Mouse (Mus musculus) right cerebral cortex, postnatal 10 days (tissue): ENCODE measurements around the gene Rad9a.
A peak's percentile ranks its signal among the peaks of the same experiment; 100 is the strongest.
"Not testable (repeated sequence)": the region's sequence is repeated elsewhere in the genome, so short reads cannot be mapped to it uniquely, and the experiment has no call there.

ENCODE experiments used
- DNase-seq, 2 experiments: peaks; one replicate each; pipeline ENCODE4 v3.0.0; 2021; ENCODE audit warnings: low spot score in 2 of 2

Gene Rad9a

DNA sequence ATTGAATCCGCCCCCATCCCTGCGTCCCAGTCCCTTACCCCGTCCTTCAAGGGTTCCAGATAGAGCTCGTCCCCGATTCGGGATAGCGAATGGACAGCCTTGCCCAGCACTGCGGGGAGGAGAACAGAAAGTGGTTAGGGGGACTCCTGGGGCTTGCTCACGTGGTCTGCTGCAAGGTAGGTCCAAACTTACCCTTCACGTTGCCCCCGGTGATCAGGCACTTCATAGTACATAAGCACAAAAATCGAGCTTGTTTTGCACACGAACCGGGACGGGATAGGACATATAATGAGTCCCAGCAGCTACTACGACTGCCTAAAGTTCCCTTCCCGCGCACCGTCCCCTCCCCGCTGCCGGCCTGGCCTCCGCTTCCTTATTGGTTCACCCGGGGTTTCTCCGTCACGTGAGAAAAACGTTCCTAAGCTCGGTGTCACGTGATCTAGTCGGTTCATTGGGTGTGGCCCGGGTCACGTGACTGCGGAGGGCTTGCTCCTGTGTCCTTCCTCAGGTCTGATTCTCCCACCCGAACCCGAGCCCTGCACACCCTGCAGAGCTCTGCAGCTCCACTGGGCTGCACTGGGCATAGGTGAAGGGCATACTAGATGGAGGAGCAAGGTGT is at the start of gene Rad9a:
Gene Rad9a (minus strand): TSS at position 372 of the 619 bp plus-strand sequence.
- peak; percentile 98 to 99 for DNase-seq

DNA sequence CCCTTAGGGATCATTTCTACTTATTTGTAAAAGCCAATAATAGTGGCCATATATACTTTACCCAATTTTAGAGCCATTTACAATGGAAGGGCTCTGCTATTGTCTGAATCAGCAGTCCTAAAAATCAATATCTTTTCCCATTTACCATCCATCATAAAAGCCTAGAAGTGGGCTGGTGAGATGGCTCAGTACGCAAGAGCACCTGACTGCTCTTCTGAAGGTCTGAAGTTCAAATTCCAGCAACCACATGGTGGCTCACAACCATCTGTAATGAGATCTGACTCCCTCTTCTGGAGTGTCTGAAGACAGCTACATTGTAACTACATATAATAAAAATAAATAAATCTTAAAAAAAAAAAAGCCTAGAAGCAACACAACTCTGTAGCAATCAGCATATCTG is 47.2 kb upstream of the Rad9a start:
- DNase-seq: not testable (repeated sequence)

DNA sequence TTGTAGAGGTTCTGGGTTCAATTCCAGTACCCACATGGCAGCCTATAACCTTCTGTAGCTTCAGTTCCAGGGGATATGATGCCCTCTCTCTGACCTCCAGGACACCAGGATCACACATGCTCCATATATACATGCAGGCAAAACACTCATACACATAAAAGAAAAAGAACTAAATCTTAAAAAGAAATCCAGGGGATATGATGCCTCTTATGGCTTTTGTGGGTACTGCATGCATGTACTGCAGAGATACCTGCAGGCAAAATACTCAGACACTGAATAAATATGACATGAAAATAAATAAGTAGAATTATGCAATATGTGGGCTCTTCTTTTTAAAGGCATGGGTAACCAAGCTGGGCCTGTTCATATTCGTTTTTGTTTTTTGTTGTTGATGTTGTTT is 45.5 kb upstream of the Rad9a start:
- no peak for DNase-seq

DNA sequence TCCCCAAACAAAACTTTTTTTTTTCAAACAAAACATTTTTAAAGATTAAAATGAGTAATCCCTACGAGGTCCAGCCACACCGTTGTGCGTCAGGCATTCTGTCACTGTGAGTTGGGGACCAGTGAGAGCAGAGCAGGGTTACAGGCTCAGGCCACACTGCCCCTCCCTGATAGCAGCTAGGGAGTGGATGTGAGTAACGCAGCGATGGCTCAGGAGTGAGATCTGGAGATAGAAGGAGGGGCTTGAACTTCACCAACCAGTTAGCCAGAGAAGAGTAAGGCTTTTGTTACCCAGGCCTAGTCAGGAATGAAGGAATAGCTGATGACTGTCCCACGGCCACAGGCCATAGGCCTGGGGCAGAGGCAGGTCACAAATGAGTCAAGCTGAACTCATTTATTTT is 43.3 kb upstream of the Rad9a start:
- no peak for DNase-seq

DNA sequence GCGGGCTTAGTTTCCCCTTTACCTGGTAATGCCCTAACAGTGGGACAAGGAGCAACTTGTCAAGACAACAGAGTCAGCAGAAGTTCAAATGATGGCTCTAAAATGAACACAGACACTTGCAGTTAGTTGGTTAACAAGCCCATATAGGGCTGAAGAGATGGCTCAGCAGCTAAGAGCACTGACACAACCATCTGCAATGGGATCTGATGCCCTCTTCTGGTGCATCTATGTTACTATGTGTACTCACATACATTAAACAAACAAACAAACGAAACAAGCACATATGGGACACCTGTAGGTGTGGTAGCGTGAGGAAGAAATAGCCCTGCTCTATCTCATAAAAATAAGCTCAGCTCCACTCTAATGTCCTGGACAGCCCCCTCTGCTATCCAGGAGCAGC is 41.0 kb upstream of the Rad9a start:
- no peak for DNase-seq

DNA sequence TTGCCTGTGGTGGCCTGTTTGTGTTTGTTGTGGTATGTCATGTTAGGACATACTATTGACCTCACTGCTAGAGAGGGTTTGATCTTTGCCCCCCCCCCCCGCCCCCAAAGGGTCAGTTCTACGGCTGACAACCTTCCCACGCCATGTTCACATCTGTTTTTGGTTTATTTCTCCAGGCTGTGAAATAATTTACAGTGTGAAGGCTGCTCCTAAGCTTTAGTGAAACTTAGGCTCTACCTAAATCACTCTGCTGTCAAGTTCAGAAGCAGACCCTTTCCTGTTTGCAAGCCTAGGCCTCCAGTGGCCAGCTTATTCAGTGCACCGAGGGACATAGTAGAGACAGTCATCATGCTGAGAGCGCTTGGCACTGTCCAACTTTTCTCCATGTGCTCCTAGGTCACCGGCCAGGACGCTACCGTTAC is 38.8 kb upstream of the Rad9a start:
- DNase-seq: no peak

DNA sequence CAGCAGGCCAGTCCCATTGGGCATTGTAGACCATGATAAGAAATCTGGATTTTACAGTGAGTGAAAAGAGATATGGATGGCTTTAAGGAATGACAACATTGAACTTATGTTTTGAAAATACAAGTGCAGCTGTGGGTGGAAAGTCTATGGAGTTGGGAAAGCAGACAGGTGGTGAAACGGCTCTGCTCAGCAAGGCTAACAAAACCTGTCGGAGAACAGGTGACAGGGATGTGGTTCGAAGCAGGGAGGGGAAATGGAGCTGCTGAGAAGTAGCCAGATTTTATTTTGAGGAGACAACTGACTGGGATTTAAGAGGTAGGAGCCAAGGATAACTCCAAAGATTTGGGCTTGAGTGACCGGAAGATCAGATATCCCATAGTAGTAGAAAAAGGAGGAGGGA is 33.1 kb upstream of the Rad9a start:
- no peak for DNase-seq

DNA sequence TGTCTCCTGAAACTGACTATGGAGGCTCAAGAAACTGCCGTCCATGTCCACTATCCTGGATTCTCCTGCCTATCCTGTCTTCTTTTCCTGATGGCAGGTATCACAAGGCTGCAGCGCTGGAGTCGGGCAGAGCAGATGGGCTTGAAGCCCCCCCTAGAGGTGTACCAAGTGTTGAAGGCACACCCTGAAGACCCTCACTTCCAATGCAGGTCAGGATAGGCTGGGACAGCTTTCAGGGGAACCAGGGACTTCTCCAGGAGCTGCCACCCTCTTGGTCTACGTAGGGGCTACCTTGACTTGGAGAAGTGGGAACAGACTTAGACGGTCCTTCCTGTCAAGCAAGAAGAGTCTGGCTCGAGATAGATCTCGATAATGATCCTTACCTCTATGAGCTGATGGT is 31.2 kb upstream of the Rad9a start:
- no peak for DNase-seq

DNA sequence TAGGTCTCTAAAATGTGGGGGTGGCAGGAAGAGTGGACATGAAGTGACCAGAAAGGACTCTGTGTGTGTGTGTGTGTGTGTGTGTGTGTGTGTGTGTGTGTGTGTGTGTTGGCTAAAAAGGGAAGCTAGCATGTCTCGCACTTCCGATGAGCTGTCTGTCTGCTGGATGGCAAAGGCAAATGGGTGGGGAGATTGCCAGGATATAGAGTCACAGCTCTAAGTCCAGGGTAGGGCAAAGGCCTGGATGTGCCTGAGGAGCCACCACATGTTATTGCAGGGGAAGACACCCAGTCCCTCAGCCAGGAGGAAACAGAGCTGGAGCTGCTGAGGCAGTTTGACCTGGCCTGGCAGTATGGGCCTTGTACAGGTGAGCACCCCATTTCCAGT is 30.7 kb upstream of the Rad9a start:
- peak in 1 of 2 experiments; percentile 72 for DNase-seq

DNA sequence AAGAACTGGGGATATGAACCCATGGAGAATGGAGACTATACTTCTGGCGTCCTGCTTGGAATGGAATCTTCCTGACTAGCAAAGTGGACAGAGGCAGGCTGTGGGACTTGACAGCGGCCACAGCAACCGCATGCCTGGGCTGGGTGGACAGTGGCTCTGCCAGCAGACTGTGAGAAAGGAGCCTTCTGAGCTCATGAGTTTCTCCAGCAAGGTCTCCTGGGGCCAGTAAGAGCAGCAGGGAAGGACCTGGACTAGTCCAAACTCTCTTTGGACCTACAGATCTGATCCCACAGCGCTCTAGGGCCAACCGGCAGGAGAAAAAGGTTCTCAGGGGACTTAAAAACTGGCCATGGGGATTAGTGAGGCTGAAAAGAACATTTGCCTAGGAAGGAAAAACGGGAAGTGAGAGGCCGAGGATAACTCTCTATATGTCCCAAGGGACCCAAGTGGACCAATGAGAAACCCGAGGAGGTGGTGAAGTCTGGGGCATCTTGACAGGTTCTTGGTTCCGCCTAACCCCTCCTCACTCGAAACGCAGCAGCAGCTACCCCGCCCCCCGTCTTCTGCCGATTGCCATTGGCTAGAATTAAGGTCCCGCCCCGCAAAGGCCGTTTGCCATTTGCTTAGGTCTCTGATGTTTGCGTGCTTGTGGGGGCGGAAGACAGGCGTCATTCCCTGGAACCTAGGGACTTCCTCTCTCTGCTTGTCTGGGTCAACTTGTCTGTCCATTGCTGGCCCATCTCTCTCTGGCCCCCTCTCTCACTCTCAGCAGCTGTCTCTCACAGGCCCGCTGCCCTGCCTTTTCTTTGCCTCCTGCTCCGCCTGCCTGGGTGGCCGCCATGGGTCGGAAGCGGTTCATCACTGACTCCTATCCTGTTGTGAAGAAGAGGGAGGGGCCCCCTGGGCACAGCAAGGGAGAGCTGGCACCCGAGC is 30.1 kb upstream of the Rad9a start, which contains the start of gene Pold4:
Gene Pold4 (plus strand): TSS at position 647 of the 933 bp plus-strand sequence.
- DNase-seq: peak; percentile 98 to 99

DNA sequence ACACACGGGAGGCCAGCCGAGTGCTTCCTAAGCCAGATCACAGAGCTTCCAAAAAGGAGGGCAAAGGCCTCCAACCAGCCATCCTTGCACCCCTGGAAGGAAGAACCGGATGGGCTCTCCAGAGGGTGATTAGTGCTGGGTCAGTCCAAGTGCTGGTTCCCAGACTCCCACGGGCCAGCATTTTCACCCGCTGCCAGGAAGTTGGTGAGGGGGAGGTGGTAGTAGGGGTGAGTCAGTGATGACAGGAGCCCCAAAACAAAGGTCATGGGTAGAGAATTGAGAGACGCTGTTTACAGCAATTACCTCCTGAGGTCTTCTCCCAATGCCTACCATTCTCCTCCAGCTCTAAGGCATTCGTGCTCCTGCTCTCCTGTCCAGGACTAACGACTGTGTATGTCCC is 29.0 kb upstream of the Rad9a start:
- no peak for DNase-seq

DNA sequence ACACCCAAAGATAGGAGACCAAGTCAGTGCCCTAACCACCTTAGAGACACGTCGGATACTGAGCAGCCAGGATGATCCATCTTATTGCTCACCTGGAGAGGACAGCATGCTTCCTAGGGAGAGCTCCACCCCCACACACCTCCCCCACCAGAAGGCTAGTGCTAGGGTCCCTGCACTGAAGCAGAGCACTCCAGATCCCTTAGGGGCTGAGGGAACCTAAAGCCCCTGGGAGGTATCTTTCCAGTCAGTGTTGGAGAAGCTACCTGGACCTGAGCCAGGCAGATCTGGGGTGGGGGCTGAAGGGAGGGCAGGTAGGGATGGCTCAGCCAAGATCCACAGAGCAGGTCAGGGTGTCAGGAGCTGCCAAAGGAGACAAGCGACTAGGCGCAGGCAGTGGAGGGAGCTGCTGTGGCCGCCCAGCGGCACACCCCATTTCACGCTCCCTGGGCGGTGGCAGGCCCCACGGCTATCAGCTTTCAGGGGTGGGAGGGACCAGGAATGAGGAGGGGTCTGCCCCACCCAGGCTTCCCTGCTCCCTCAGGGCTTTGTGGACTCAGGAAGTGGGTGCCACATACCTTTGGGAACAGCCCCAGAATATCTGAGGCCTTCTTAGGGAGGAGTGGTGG is 28.1 kb upstream of the Rad9a start:
- peak in 1 of 2 experiments; percentile 31 for DNase-seq

DNA sequence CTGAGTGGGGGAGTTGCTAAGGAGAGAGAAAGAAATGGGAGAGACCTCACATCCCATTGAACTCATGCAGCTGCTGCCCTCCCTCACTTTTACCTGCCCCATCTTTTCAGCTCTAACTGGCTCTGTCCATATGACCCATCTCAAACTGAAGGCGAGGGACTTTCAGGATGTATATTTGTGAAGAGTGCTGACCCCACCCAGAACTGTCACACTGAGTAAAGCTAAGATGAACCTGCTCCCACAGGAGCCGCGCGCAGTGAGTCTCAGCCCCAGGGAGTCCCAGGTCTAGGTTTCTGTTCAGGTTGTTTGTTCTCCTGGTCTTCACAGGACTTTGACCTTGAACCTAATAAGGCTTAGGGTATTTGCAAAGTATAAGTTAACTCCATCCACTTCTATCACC is 27.4 kb upstream of the Rad9a start:
- DNase-seq: no peak

DNA sequence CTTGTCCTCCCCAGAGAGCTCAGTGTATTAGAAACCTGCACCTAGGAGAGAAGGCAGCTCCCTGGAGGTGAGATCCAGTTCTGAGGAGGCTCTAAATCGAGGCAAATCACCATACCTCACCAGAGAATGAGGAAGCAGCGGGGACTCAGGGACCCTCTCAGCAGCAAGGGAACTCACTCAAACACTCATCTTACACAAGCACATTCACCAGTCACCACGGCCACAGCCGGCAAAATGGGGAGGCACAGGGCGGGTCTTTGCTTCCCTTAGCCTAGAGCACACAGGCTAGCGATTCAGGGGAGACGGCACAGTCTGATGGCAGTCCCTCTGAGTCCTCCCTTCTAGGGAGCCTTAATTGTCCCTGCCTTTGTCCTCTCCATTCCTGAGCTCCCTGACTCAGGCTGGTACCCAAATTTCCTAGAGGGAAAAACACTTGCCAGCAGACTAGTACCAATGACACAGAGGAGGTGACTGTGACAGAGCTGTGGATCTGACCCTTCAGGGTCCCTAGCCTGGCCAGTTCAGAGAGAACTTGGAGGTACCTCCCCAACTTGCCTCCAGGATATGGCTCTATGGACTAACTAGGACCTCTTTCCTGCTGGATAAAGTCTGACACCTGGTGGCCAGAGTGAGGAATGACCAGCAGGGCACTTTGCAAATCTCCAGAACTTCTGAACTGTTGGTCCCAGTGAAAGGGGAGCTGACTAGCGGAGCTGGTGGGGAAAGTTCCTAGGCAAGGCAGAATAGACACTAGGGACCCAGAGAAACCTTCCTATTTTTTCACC is 26.6 kb upstream of the Rad9a start:
- DNase-seq: peak; percentile 78 to 86

DNA sequence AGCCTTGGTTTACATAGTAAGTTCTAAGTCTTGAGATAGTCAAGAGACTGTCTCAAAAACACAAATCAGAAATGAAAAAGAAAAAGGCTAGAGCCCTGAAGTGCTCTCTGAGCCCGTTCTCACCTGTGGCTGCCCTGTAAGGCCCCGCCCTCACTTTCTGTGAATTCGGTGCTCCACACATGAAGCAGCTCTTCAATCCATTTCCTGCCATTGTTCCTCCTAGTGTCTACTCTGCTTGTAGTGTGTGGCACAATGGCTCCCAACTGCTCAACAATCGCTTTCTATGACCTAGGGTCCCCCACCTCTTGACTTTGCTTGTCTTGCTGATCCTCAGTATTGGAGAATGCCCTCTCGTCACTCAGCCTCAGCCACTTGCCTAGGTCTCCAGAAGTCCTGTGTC is 26.0 kb upstream of the Rad9a start:
- no peak for DNase-seq

DNA sequence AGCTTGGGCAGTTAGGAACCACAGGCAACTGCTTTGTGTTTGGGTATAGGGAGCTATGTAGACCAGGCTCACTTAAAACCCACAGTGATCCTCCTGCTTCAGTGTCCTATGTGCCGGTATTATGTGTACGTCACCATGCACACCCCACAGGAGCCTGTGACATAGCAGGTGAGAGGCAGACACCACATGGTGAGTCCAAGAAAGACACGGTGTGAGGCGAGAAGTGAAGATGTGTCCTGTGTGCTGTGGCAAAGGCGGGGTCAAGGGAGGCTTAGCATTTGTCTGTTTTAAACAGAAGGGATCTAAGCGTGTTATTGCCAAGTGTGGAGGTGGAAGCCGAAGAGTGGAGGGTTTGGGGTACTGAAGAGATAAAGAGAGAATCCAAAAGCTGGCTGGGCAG is 25.3 kb upstream of the Rad9a start:
- no peak for DNase-seq

DNA sequence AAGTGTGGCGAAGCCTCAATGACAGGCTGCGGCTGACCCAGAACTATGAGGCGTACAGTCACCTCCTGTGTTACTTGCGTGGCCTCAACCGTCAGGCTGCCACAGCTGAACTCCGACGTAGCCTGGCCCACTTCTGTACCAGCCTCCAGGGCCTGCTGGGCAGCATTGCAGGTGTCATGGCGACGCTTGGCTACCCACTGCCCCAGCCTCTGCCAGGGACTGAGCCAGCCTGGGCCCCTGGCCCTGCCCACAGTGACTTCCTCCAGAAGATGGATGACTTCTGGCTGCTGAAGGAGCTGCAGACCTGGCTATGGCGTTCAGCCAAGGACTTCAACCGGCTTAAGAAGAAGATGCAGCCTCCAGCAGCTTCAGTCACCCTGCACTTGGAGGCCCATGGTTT is 20.7 kb upstream of the Rad9a start:
- peak in 1 of 2 experiments; percentile 40 for DNase-seq

DNA sequence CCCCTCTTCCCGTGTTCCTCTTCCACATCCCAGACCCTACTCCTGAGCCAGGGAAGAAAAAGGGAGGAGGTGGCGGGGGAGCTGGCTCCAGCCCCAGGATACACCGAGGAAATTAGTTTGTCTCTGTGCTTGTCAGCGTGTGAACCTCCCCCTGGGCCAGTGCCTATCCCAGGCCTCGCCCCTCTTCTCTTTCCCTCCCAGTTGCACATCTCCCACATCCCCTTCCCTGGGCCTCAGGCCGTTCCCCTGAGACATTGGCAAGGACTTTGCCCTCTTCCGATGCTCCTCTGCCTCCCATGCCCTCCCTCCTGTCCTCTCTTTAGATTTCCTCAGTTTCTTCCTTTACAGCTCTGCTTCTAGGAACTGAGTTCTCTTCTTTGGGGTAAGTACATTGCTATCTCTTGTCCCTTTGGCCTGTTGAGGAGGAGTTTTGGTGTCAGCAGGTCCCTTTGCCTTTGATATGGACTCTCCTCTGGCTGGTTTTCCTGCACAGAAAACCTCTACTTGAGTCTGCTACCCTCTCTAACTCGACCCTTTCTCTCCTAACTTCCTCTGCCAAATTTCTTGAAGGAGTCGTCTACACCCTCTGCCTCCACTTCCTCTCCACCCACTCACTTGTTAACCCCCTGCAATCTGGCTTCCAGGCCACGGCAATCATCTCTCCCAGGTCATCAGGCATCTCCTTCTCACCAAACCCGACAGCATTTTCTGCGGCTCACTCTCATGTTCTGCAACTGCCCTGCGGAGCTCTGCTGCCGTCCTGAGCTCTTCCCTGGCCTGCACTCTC is 19.7 kb upstream of the Rad9a start:
- no peak for DNase-seq

DNA sequence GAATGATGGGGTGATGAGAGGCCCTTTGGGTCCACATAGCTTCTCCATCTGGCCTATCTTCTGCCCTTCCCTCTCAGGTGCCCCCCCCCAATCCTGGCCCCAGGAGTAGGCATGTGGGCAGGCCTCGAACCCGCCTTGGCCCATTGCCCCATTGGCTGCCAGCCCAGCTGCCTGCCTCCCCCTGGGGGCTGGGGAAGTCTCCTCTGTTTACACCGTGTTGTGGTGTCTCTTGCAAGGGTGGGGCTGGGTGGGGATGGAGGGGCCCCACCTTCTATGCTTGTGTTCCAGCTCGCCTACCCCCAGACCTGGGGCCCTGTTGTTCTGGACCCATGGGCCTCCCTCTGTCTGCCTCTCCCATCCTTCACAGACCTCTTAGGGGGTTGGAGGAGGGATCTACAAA is 19.0 kb upstream of the Rad9a start:
- DNase-seq: no peak

DNA sequence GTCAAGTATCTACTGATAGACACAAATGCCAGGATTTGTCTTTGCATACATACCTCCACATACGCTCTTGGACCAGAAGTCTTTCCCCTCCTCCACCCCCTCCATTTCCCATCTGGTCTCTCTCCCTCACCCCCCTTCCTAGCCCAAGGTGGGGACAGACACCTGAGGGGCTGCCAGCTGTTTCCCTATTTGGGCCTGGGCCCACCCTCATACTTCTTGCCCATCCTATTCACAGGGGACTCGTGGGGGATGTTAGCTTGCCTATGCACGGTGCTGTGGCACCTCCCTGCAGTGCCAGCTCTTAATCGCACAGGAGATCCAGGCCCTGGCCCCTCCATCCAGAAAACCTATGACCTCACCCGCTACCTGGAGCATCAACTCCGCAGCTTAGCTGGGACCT is 18.5 kb upstream of the Rad9a start:
- no peak for DNase-seq

DNA sequence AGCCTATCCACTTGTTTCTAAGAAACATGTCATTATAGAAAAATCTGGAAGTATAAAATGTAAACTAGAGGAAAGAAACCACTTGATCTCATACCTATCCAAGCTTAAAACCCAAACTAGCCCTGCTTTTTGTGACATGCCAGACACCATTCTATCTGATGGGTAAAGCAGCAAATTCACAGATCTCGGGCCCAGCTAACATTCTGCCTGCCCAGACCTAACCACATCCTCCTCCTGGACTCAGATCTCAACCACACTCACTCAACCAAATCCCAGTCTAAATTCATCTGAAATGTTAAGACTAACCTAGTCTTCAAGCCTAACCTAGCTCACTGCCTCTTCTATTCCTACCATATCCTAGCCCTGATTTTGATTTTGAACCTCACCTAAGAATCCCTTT is 17.3 kb upstream of the Rad9a start:
- no peak for DNase-seq
